Comparison of ENCODE assay signal across 18 mouse cellular contexts in the genomic region with DNA sequence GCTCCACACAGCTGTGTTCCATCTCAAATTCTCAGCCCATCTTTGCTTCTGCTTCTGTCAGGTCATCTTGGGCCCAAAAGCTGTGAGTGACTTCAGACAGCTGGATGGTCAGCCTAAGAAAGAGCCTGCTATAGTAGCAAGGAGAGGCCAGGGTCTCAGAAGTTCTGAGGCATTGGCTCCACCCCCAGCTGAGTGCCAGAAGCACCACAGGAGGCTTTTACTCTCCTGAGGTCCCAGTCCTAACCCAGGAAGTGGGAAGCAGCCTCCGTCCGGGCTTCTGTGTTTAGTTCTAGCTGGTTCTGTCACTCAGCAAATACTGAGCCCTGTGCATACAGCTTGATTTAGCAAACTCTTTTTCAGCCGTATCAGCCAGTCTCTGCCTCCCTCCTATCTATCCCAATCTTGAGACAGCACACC. TPM values are rescaled to one million over a fixed set of nuclear protein-coding genes. Genes with fewer than 3 reads are reported as not detected.
DNase-seq lines count a peak whose midpoint lies in the region; ATAC-seq and TF ChIP-seq lines count a peak whose summit lies in the region.
"Had no signal": no experiment of that assay in that cellular context is flagged by ENCODE, and none has a peak within 500 bp of the region (broad histone marks: within the 10 kb centered on the region; RNA-seq: fewer than 3 reads in every experiment).

No protein-coding gene starts in this region.

- H3K4me3 ChIP-seq in lung, embryonic 14.5 days (ENCODE audit: low read depth, low read length), result no peak overlapping the region
- H3K4me3 ChIP-seq: embryonic facial prominence, embryonic 15.5 days; forebrain, embryonic 12.5 days; heart, adult 2 months; hindbrain, embryonic 10.5 days had no signal

- peak; percentile 92 for DNase-seq in heart, adult 11 months
- no peak for DNase-seq in heart, adult 18-20 months
- DNase-seq in kidney, postnatal 10 days, result peak; percentile 45
- no peak for DNase-seq in kidney, adult 18-20 months
- peak; percentile 94 for DNase-seq in lung, embryonic 14.5 days
- DNase-seq in lung, postnatal 4 days, result peak; percentile 59 to 89
- no peak for DNase-seq in adrenal gland, adult 2 months
- no peak for DNase-seq in right cerebral cortex, postnatal 25 days
- DNase-seq: cerebellum, adult 11-12 months; heart, adult 2 months; right cerebral cortex, postnatal 14 days; thymus, adult 18-20 months had no signal

- H3K4me1 ChIP-seq in lung, embryonic 14.5 days (ENCODE audit: insufficient read depth), result peaks cover 27% of the 10 kb centered on the region
- H3K4me1 ChIP-seq: hindbrain, embryonic 10.5 days had no signal

- H3K27ac ChIP-seq in lung, embryonic 14.5 days (ENCODE audit: low read depth), result peak overlapping the region; percentile 4; the same call in 1 of the 2 replicates
- H3K27ac ChIP-seq: embryonic facial prominence, embryonic 15.5 days; forebrain, embryonic 12.5 days; heart, adult 2 months; hindbrain, embryonic 10.5 days had no signal

- peak; percentile 93 for ATAC-seq in lung, embryonic 14.5 days (ENCODE audit: insufficient read depth)
- ATAC-seq: inflammation-experienced regulatory T-cells, adult 6 months; midbrain, embryonic 16.5 days had no signal

- H3K4me2 ChIP-seq in lung, embryonic 14.5 days, result no peak overlapping the region
- H3K4me2 ChIP-seq: embryonic facial prominence, embryonic 15.5 days; forebrain, embryonic 12.5 days; liver, embryonic 11.5 days had no signal

- H3K27me3 ChIP-seq in lung, embryonic 14.5 days (ENCODE audit: insufficient read depth, low read length), result no peaks in the 10 kb centered on the region
- H3K27me3 ChIP-seq: embryonic facial prominence, embryonic 15.5 days; forebrain, embryonic 12.5 days had no signal

- no peaks in the 10 kb centered on the region for H3K36me3 ChIP-seq in lung, embryonic 14.5 days (ENCODE audit: insufficient read depth)
- H3K36me3 ChIP-seq: embryonic facial prominence, embryonic 15.5 days; forebrain, embryonic 12.5 days had no signal

- TF ChIP-seq CTCF in lung, embryonic 14.5 days (IDR thresholded peaks at IDR 0.05; ENCODE audit: low read depth), result no peak

- no peak overlapping the region for H3K9ac ChIP-seq in lung, embryonic 14.5 days
- H3K9ac ChIP-seq: embryonic facial prominence, embryonic 15.5 days; forebrain, embryonic 12.5 days had no signal

- 25% methylated on average over 3 of the region's 3 CpGs for WGBS in lung, embryonic 14.5 days

- no peaks in the 10 kb centered on the region for H3K9me3 ChIP-seq in lung, embryonic 14.5 days (ENCODE audit: low read depth, low read length)
- H3K9me3 ChIP-seq: embryonic facial prominence, embryonic 15.5 days; forebrain, embryonic 12.5 days; hindbrain, embryonic 10.5 days had no signal

RNA-seq across cellular contexts. Expression of gene Mprip, which starts 54.3 kb away (rescaled TPM):
- total RNA-seq in heart, adult 18-20 months (2021), result 100 to 1,000 TPM; 123 to 131 TPM
- polyA plus RNA-seq in lung, embryonic 14.5 days (2014; fragmentation: Nextera tagmentation; extraction: Ambion mirVana), result 128 and 145 TPM in 2 replicates
- 100 to 1,000 TPM; 190 to 233 TPM for total RNA-seq in adrenal gland, adult 2 months (2021)
- polyA plus RNA-seq in adrenal gland, adult 2 months (2012; rRNA removed), result 48.0 and 79.6 TPM in 2 replicates

Comparison
In these comparisons a context has a peak if more than half of its experiments do, and no peak if none do; other contexts are left out.
1. DNase-seq: peak in heart, adult 11 months (single experiment), kidney, postnatal 10 days (single experiment), lung, embryonic 14.5 days (single experiment) and lung, postnatal 4 days (2 of 2); none in heart, adult 18-20 months (0 of 2), kidney, adult 18-20 months (single experiment), adrenal gland, adult 2 months (single experiment) and right cerebral cortex, postnatal 25 days (single experiment).